Mouse (Mus musculus) heart, postnatal 4 days (tissue): ENCODE results near the gene Ngrn. TPM values are rescaled to one million over a fixed set of nuclear protein-coding genes. Genes with fewer than 3 reads are reported as not detected.

ENCODE experiments used
- total RNA-seq, 2 experiments: library from RNA; stranded (reverse); gene quantifications; 2 replicates each; pipeline ENCODE4 v1.2.3; 2021

Ngrn gene
- total RNA-seq, 2 experiments from 2014 or later = 23.5 to 24.8 TPM

Other genes with a start within 250 kb of the Ngrn start
- 10 to 100 TPM; 20.3 to 20.7 TPM for gene Zfp710, start 236.4 kb upstream of the Ngrn start, total RNA-seq
- 1,000 to 10,000 TPM; 1,640 to 1,742 TPM for gene Idh2, start 145.8 kb upstream of the Ngrn start, total RNA-seq
- gene Sema4b, start 74.4 kb upstream of the Ngrn start, total RNA-seq = 10 to 100 TPM; 14.3 to 16.1 TPM
- gene Cib1, start 28.4 kb upstream of the Ngrn start, total RNA-seq = 10 to 100 TPM; 26.2 to 27.7 TPM
- gene Gdpgp1, start 28.4 kb upstream of the Ngrn start, total RNA-seq = 1 to 10 TPM; 2.5 to 2.6 TPM
- gene Ttll13, start 14.8 kb upstream of the Ngrn start, total RNA-seq = under 1 TPM; 0.47 to 0.86 TPM
- gene Vps33b, start 8.4 kb downstream of the Ngrn start, total RNA-seq = 10 to 100 TPM; 10.6 TPM
- 100 to 1,000 TPM; 132 to 141 TPM for gene Prc1, start 33.2 kb downstream of the Ngrn start, total RNA-seq
- 1 to 10 TPM; 8.5 to 9.5 TPM for gene Rccd1, start 63.2 kb downstream of the Ngrn start, total RNA-seq
- 10 to 100 TPM; 22.9 to 24.9 TPM for gene Unc45a, start 79.8 kb downstream of the Ngrn start, total RNA-seq
- 10 to 100 TPM; 40.9 to 42.1 TPM for gene Hddc3, start 81.9 kb downstream of the Ngrn start, total RNA-seq
- 10 to 100 TPM; 65.0 to 65.6 TPM for gene Man2a2, start 110.2 kb downstream of the Ngrn start, total RNA-seq
- 10 to 100 TPM; 16.4 to 21.5 TPM for gene Fes, start 126.7 kb downstream of the Ngrn start, total RNA-seq
- gene Furin, start 144.2 kb downstream of the Ngrn start, total RNA-seq = 100 to 1,000 TPM; 104 to 113 TPM